Mouse (Mus musculus) stomach, postnatal 0 days (tissue): Measurements from ENCODE around the gene Eme2.

ENCODE experiments used
- CTCF ChIP-seq: IDR thresholded peaks from 2 replicates; pipeline ENCODE4 v1.5.1; 2016; ENCODE audit warnings: antibody characterized with exemption, low read depth, mild to moderate bottlenecking, moderate library complexity
- EP300 ChIP-seq: optimal IDR thresholded peaks from 2 replicates; pipeline ENCODE3; 2016; ENCODE audit warnings: antibody characterized with exemption

DNA sequence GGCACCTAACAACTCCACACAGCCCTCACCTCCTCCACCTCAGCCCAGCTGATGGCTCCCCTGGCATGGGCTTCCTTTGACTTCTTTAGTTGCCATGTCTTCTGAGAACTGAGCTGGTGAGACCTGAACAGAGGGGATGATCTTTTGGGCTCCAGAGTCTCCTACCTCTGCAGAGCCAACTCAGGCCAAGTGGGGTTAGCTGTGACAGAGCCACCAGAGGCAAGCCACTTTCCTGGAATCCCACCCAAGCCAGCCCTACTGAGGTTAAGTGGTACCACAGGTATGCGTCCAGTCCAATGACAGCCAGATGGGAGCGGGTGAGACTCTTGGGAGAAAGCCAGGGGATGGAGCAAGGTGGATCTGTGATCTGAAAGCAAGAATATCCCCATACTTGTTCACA lies 1.6 kb downstream of the Eme2 start:
- TF ChIP-seq EP300 = no peak
- no peak for TF ChIP-seq CTCF
